Mouse (Mus musculus) adrenal gland, postnatal 14 days (tissue): ENCODE measurements around the gene Dctpp1. TPM values are rescaled to one million over a fixed set of nuclear protein-coding genes. Genes with fewer than 3 reads are reported as not detected.
A peak's percentile ranks its signal among the peaks of the same experiment; 100 is the strongest.

Source experiments
- DNase-seq: peaks from one replicate; pipeline ENCODE4 v3.0.0; 2021; ENCODE audit warnings: mixed read lengths
- long read RNA-seq, 2 experiments: library from polyadenylated mRNA; stranded (forward); transcript quantifications; one replicate each; pipeline ENCODE4 v2.0.0; 2021
- total RNA-seq: library from RNA; stranded (reverse); gene quantifications from 2 replicates; pipeline ENCODE4 v1.2.3, GENCODE M21; 2021

Dctpp1 gene
- total RNA-seq: 48.3 and 57.5 TPM in 2 replicates
- long read RNA-seq, experiment 1, transcript Dctpp1-201 (3 exons, 676 nt): major isoform, 45 of 46 reads
- long read RNA-seq, experiment 1, partial matches to known transcripts: 0 of 46 reads
- long read RNA-seq, experiment 1, other reads (novel, unspliced or antisense): 1 of 46 reads
- long read RNA-seq, experiment 2, transcript Dctpp1-201 (3 exons, 676 nt): major isoform, 47 of 49 reads
- long read RNA-seq, experiment 2, partial matches to known transcripts: 1 of 49 reads
- long read RNA-seq, experiment 2, other reads (novel, unspliced or antisense): 1 of 49 reads

DNA sequence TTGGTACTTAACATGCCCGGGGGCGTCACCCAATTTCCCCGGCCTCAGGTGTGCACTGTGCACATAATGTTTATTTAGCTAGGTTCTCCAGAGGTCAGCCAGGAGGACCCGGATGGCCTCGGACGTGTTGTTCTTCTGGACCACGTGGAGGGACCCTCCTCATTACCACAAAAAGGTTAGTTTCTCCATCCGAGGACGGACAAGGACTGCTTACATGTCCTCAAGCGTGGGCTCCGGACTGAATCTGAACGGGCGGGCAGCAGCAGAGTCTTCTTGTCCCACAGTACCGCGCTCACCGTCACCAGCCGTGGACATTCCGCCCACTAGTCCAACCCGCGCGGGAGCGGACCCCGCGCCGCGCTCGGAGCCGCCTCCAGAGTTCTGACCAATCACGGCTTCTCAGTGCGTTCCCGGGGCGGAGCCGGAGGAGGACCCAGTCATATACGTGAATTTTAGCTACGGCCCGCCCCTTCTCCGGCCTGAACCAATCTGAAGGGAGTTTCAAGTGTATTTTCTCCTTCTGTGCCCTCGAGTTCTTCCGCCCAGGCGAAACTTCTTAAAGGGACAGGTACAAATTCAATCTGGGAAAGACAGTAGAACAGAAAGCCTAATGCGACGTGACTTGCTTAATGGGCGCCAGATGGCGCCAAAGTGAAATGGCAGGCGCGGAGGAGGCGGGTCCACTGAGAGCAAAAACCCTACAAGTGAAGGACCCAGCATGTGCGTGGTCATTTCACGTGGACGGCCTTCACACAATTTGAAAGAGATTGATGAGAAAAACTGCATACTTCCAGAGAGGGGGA lies at the start of gene Dctpp1:
Dctpp1 (minus strand) TSS at position 401 of the 803 bp plus-strand sequence.
- peak; percentile 97 for DNase-seq

DNA sequence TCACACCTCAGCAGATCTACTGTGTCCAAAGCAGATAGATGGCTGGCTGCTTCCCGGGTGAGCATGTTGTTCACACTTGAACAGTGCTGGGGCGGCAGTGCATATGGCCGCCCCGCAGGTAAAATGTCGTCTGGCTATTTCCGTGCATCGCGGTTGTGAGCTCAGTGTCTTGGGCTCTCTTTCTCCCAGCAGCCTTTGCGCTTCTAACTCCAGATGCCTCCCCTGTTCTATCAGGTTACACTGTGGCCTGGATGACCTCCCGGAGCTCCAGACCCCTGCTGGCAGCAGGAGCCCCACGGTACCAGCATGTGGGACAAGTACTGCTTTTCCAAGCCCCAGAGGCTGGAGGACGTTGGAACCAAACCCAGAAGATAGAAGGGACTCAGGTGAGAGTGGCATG lies 49.4 kb upstream of the Dctpp1 start:
- no peak for DNase-seq

GRCm38 (mm10) chr7:127308887-127309286 lies 48.4 kb upstream of the Dctpp1 start:
- DNase-seq: peak; percentile 71

DNA sequence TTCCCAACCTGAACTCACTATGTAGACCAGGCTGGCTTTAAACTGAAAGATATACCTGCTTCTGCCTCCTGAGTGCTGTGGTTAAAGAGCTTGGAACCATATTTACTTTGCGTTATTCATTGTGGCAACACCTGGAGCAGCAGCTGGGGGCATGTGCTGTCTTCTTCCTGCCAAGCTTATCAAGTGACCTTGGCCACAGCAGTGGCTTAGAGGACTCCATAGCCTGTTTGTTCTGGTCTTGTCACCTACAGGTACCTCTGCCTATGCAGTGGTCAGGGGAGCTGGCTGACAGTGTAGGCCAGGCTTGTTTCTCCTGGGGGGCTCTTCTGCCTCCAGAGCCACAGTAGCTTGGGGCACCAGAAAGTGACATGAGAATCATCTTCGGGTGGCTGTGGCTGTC lies 47.9 kb upstream of the Dctpp1 start:
- DNase-seq: no peak

DNA sequence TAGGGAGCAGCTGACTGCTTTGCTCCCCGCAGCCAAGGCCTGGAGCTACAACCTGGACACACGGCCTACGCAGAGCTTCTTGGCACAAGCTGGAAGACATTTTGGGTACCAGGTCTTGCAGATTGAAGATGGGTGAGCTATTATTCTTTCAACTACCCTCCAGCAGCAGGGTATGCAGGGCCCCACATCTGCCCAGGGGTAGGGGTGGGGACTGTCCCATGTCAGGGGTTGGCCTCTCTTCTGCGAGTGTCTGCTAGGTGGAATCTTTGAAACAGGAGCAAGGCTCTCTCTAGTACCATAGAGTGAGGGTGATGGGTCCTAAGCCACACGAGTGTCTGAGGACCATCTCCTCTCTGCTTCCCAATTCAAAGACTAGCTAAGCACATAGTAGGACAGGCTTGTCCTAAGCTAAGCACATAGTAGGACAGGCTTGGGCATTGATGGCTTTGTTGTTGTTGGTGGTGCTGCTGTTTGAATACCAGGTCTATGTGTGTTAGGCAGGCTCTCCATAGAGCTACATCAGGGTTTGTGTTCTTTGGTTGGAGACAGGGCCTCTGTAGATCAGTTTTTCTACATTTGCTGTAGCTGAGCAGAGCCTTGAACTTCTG lies 37.2 kb upstream of the Dctpp1 start:
- DNase-seq: no peak

- no peak for DNase-seq
Measured at GRCm38 (mm10) chr7:127296786-127297555, 36.5 kb upstream of the Dctpp1 start.

DNA sequence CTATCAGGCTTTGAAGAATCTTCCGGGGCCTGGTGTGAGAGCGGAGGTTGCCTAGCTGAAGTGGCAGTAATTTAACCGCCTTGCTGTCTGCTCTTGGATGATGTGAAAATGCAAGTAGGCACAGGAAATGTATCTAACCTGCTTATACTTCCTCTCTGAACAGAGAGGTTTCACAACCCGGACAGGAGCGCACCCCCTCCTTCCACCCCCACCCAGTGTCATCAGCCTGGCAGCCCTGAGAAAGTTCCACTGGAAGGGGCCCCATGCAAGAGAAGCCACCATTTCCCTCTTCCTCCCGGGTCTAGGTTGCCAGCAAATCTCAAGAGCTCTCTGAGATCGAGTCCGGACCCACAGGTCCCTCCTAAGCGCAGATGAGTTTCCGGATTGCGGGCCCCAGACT lies 35.6 kb upstream of the Dctpp1 start, which contains the start of gene Itgal:
Itgal (plus strand) TSS at position 163 of the 400 bp plus-strand sequence.
- DNase-seq: no peak

GRCm38 (mm10) chr7:127290142-127290541 lies 29.6 kb upstream of the Dctpp1 start:
- DNase-seq: no peak

DNA sequence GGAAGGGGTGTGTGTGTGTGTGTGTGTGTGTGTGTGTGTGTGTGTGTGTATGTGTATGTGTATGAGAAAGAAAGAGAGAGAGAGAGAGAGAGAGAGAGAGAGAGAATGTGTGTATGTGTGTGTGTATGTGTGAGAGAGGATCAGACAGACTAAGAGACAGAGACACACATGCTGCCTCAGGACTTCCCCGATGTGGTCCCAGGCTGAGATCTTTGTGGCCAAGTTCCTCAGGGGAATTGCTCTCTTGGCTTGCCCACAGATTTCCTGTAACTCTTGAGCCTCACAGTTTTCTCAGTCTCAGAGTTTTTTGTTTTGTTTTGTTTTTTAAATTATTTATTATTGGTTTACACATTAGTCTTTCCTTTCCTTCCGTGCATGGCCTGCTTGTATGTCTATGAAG lies 28.8 kb upstream of the Dctpp1 start:
- no peak for DNase-seq

GRCm38 (mm10) chr7:127287940-127288339 lies 27.4 kb upstream of the Dctpp1 start:
- no peak for DNase-seq

DNA sequence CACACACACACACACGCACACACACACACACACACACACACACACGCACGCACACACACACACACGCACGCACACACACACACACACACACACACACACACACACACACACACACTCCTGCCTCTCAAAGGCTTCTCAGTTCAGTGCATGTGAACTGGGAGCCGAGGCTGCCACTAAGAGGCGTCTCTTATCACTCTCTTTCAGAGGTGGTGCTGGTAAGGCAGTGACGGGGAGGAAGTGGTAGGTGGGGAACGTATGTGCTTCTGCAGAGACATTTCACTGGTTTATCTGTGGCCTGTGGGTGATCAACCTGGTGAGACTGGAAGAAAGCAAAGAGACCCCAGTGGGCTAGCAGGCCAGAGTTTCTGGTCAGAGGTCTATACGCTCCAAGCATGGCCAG lies 24.6 kb upstream of the Dctpp1 start:
- DNase-seq: no peak

DNA sequence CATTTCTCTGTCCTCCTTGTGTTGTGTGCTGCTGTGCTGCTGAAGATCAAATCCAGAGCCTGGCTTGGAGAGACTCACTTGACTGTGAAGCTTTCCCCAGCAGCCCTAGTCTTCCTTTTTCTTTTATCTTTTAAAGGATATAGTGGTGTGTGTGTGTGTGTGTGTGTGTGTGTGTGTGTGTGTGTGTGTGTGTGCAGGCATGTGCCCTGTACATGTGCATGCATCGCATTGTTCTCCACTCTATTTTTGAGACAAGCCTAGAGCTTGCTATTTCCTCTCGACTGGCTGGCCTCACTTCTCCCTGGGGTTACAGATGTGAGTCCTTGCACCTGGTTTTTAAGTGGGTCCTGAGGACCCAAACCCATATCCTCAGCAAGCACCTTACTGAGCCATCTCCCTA lies 21.7 kb upstream of the Dctpp1 start:
- DNase-seq: no peak

- DNase-seq: no peak
Measured at GRCm38 (mm10) chr7:127281114-127281513, 20.6 kb upstream of the Dctpp1 start.

DNA sequence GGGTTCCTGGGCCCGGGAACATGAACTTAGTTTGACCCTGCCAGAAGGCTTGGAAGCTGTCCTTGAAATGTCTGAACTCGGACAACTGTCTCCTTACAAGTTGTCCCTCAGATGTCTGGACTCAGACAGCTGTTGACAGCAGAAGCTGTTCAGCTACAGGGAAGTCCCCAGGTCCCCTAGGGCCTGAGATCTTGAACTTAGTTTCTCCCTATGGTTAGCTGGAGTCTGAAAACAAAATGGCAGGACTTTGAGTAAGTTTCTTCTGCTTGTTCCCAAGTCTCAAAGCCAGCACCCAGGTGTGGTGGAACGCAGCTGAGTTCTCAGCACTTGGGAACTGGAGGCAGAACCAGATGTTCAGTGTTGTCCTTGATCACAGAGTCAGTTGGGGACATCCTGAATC lies 19.6 kb upstream of the Dctpp1 start:
- DNase-seq: no peak

DNA sequence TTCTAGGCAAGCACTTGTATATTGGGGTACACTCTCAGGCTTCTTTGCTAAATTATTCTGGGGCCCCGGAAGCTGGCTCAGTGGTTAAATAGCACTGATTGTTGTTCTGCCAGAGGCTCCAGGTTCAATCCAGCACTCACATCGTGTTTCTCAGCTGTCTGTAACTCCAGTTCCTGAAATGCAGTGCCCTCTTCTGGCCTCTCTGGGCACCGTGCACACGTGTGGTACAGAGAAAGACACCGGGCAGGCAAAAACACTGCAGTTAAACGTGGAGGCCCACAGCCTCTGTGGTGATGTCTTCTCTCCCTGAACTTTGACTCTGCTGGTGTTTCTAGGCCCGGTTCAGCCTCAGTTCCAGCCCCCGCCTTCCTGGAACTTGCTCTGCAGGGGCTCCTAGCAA lies 17.8 kb upstream of the Dctpp1 start:
- peak; percentile 76 for DNase-seq

GRCm38 (mm10) chr7:127276519-127276961 lies 16.0 kb upstream of the Dctpp1 start:
- no peak for DNase-seq

GRCm38 (mm10) chr7:127273925-127274789 lies 13.6 kb upstream of the Dctpp1 start, which contains the start of gene Sephs2:
TSS of gene Sephs2 (minus strand) at chr7:127274055.
- peak; percentile 94 for DNase-seq

DNA sequence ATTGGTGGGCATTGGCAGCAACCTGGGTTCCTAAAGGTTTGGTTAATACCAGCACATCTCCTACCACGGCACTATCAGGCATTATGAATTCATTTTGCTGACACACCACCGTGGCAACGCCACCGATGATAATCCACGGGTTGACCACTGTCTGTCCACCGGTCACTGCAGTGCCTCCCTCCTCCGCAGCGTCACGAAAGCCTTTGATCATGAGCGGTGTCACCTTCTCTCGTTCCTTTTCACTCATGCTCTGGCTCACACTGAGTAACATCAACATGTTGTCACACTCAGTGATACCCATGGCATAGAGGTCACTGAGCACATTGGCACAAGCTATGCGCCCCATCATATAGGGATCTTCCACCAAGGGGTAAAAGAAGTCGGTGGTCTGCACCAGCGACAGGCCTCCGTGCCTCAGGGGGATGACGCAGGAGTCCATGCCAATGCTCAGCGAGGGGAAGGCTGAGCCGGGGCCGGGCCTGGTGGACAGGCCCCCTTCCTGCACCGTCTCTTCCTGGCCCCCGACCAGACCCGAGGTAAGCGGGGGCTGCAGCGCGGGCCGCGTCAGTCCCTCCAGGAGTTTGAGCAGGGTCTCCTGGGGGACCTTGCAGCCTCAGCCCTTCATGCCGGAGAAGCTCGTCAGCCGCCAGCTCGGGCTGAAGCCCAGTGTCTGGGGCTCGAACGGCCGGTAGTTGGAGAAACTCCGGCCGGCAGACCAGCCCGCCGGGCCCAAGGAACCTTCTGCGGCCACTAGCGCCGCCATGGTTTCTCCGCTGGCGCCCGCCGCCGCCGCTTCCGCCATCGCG lies 12.8 kb upstream of the Dctpp1 start:
- peak; percentile 68 for DNase-seq

- DNase-seq: peak; percentile 57
Measured at GRCm38 (mm10) chr7:127272566-127272965, 12.1 kb upstream of the Dctpp1 start.

GRCm38 (mm10) chr7:127271093-127271492 lies 10.6 kb upstream of the Dctpp1 start:
- no peak for DNase-seq
